ENCODE assay signal across 8 mouse cellular contexts in genomic region chr5:119835053-119835867, GRCm38 (mm10). TPM values are rescaled to one million over a fixed set of nuclear protein-coding genes. Genes with fewer than 3 reads are reported as not detected.
DNase-seq lines count a peak whose midpoint lies in the region; ATAC-seq and TF ChIP-seq lines count a peak whose summit lies in the region.
"Had no signal": no experiment of that assay in that cellular context is flagged by ENCODE, and none has a peak within 500 bp of the region (broad histone marks: within the 10 kb centered on the region; RNA-seq: fewer than 3 reads in every experiment).

No protein-coding gene starts in this region.

- no peaks in the 10 kb centered on the region for H3K9me3 ChIP-seq in kidney, embryonic 15.5 days (replicated peaks)
- no peaks in the 10 kb centered on the region for H3K9me3 ChIP-seq in E14TG2a.4 (ENCODE audit: low read length)

- 0 out of 2 replicates have a peak overlapping the region, but pooled peaks have one; percentile 2 for H3K4me3 ChIP-seq in kidney, embryonic 15.5 days (replicated peaks)
- no peak overlapping the region for H3K4me3 ChIP-seq in kidney, adult 2 months (ENCODE audit: insufficient read depth, low read depth, low read length)
- 0 out of 2 replicates have a peak overlapping the region, but pooled peaks have one; percentile 13 for H3K4me3 ChIP-seq in E14TG2a.4 (replicated peaks; ENCODE audit: low read length)

- peaks cover 17% of the 10 kb centered on the region for H3K4me1 ChIP-seq in kidney, embryonic 15.5 days
- H3K4me1 ChIP-seq in kidney, adult 2 months (ENCODE audit: control insufficient read depth, insufficient read depth, low read length), result no peaks in the 10 kb centered on the region
- peaks cover 54% of the 10 kb centered on the region for H3K4me1 ChIP-seq in E14TG2a.4 (replicated peaks; ENCODE audit: low read depth, low read length)

- H3K27me3 ChIP-seq in kidney, embryonic 15.5 days, result peaks cover 100% of the 10 kb centered on the region
- no peaks in the 10 kb centered on the region for H3K27me3 ChIP-seq in kidney, adult 2 months (replicated peaks; ENCODE audit: control insufficient read depth, insufficient read depth, low read length)
- peaks cover 99% of the 10 kb centered on the region for H3K27me3 ChIP-seq in E14TG2a.4 (ENCODE audit: insufficient read depth, low read length)

- H3K4me2 ChIP-seq in kidney, embryonic 15.5 days, result no peak overlapping the region

- no peak for DNase-seq in kidney, adult 2 months
- DNase-seq in brain, adult 2 months (ENCODE audit: low read depth, low spot score), result peak; percentile 8
- peak; percentile 57 to 60 for DNase-seq in heart, postnatal 10 days
- DNase-seq in testis, postnatal 10 days (ENCODE audit: low spot score), result no peak
- DNase-seq in gastrocnemius, postnatal 14 days, result no peak

- no peak overlapping the region for H3K9ac ChIP-seq in kidney, embryonic 15.5 days

- no peak overlapping the region for H3K27ac ChIP-seq in kidney, embryonic 15.5 days
- H3K27ac ChIP-seq in kidney, adult 2 months (ENCODE audit: insufficient read depth, low read depth, low read length), result no peak overlapping the region

- under 1% methylated on average over 30 of the region's 30 CpGs for WGBS in kidney, embryonic 15.5 days
- 3% methylated on average over 30 of the region's 30 CpGs for WGBS in kidney, adult 2 months

- no peak for TF ChIP-seq CTCF in kidney, adult 2 months (conservative IDR thresholded peaks at IDR 0.05; ENCODE audit: insufficient read depth, insufficient read length, low read depth, low read length)
- no peak for TF ChIP-seq CTCF in E14TG2a.4 (conservative IDR thresholded peaks at IDR 0.05; ENCODE audit: low read length)

- ATAC-seq in kidney, embryonic 15.5 days (replicated peaks; ENCODE audit: low FRiP score), result no peak

- no peak for TF ChIP-seq POLR2A in kidney, adult 2 months (IDR thresholded peaks at IDR 0.05; ENCODE audit: low read depth, low read length)

- intact Hi-C loops in heart, postnatal 10 days (cut with DNase I), result no loop called here
- intact Hi-C loops in gastrocnemius, postnatal 14 days (cut with DNase I; ENCODE audit: low total_unique reads), result no loop called here

- H3K36me3 ChIP-seq in kidney, embryonic 15.5 days, result no peaks in the 10 kb centered on the region
- no peaks in the 10 kb centered on the region for H3K36me3 ChIP-seq in kidney, adult 2 months (ENCODE audit: control insufficient read depth, insufficient read depth, low read length)
- no peaks in the 10 kb centered on the region for H3K36me3 ChIP-seq in E14TG2a.4 (ENCODE audit: insufficient read depth, low read length)

RNA-seq across cellular contexts. Expression of gene Tbx5, which starts 2.8 kb away (rescaled TPM):
- polyA plus RNA-seq in kidney, embryonic 15.5 days (2015; fragmentation: Nextera tagmentation; extraction: Ambion mirVana), result 0.14 TPM in 1 of 2 replicates, not detected in the other
- polyA plus RNA-seq in kidney, adult 2 months (2012; rRNA removed), result 0.05 and 0.06 TPM in 2 replicates
- total RNA-seq in heart, postnatal 10 days (2021), result 10 to 100 TPM; 28.0 to 32.2 TPM
- total RNA-seq in gastrocnemius, postnatal 14 days (2021), result under 1 TPM in 1 of 2 experiments, not detected in 1; 0.11 TPM
- total RNA-seq: left cerebral cortex, postnatal 36 days had no signal

Comparison
In these comparisons a context has a peak if more than half of its experiments do, and no peak if none do; other contexts are left out.
1. DNase-seq: peak in brain, adult 2 months (single experiment) and heart, postnatal 10 days (2 of 2); none in kidney, adult 2 months (single experiment), testis, postnatal 10 days (single experiment) and gastrocnemius, postnatal 14 days (single experiment).
2. RNA of gene Tbx5, which starts 2.8 kb away (total RNA-seq): 28.0 to 32.2 TPM in heart, postnatal 10 days; 0.11 TPM in gastrocnemius, postnatal 14 days; every median in the first group is over 10 times any median in the second.